Mouse (Mus musculus) kidney, embryonic 16.5 days (tissue): Measurements from ENCODE around the gene Trp53inp2. TPM values are rescaled to one million over a fixed set of nuclear protein-coding genes. Genes with fewer than 3 reads are reported as not detected.

Experiments used
- ATAC-seq: fragments of 200-750 bp; cut with Nextera tagmentation; 2 replicates; pipeline ENCODE4 v1.8.0; 2017; ENCODE audit warnings: moderate TSS enrichment; ENCODE audit not compliant: low FRiP score, low TSS enrichment
- H3K27ac ChIP-seq: fragments of 300-500 bp; sonication (generic); 2 replicates; pipeline ENCODE4 v1.5.1; 2014; ENCODE audit warnings: low read length
- H3K27me3 ChIP-seq: fragments of 300-500 bp; sonication (generic); 2 replicates; pipeline ENCODE4 v1.6.1; 2014; ENCODE audit warnings: low read length, control low read depth, mixed read lengths; ENCODE audit not compliant: insufficient read depth
- H3K36me3 ChIP-seq: fragments of 300-500 bp; sonication (generic); 2 replicates; pipeline ENCODE4 v1.6.1; 2014; ENCODE audit warnings: low read length, control low read depth, mixed read lengths; ENCODE audit not compliant: insufficient read depth
- H3K4me1 ChIP-seq: fragments of 300-500 bp; sonication (generic); 2 replicates; pipeline ENCODE4 v1.6.1; 2014; ENCODE audit warnings: low read length, control low read depth, mixed read lengths; ENCODE audit not compliant: insufficient read depth
- H3K4me2 ChIP-seq: fragments of 300-500 bp; sonication (generic); replicated peaks from 2 replicates; pipeline ENCODE4 v1.6.1; 2014; ENCODE audit warnings: low read depth, low read length
- H3K4me3 ChIP-seq: fragments of 300-500 bp; sonication (generic); 2 replicates; pipeline ENCODE4 v1.5.1; 2014; ENCODE audit warnings: mild to moderate bottlenecking, low read length
- H3K9ac ChIP-seq: fragments of 300-500 bp; sonication (generic); replicated peaks from 2 replicates; pipeline ENCODE4 v1.6.1; 2014; ENCODE audit warnings: low read length
- H3K9me3 ChIP-seq: fragments of 300-500 bp; sonication (generic); 2 replicates; pipeline ENCODE4 v1.6.1; 2016; ENCODE audit warnings: low read length, control low read depth
- WGBS: fragments of 180-500 bp; shearing (Covaris S2); extraction: QIAGEN DNeasy Blood & Tissue Kit; methylation state at CpG from one replicate; pipeline ENCODE4 v1.1.7; 2014; 5-methylcytosine and 5-hydroxymethylcytosine counted together
- polyA plus RNA-seq: library from polyadenylated mRNA; unstranded; fragments of >200 nt; fragmentation: Nextera tagmentation; extraction: Ambion mirVana; gene quantifications from 2 replicates; pipeline ENCODE4 v1.2.1, GENCODE M21; 2015

The Trp53inp2 gene
- polyA plus RNA-seq: 28.5 and 36.9 TPM in 2 replicates

DNA sequence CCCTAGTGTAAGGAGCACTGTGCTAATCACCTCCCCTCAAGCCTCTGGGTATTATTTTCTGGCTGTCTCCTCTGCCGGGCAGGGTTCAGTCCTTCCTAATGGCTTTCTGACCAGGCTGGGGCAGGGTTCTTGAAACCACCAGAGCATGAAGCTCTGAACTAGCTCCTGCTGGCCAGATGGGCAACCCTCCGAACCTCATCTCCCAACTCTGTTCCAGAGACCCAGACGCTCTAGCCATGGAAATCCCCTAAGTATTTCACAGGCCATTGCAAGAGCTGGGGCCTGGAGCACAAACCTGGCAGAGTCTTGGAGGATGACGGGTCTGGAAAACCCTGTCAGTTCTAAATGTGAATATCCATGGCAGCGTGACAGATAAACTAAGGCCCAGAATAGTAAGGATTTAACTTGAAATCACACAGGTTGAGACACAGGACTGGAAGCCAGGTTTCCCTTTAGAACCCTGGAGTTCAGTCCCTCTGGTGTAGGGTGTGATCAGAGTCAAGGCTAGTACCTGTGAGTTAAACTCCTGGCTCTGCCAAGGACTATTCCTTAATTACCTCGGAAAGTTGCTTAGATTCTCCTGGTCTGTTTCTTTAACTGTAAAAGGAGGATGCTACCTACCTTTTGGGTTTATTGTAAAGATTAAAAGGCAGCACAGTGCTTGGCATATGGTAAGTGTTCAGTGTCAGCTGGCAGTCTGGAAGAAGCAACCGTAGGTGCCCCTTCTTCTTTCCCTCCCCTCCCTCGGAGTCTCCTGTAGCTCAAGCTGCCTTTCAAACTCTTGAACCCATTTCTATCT lies at the start of gene Trp53inp2:
Gene Trp53inp2 (plus strand): TSS at position 799 of the 799 bp plus-strand sequence.
- no peaks in the 10 kb centered on the region for H3K36me3 ChIP-seq
- H3K4me3 ChIP-seq: peak within 1 kb of the TSS; percentile 96
- H3K9me3 ChIP-seq: no peaks in the 10 kb centered on the region
- H3K4me2 ChIP-seq: peak within 1 kb of the TSS; percentile 94
- peaks cover 9% of the 10 kb centered on the region; the same call in 1 of the 2 replicates for H3K27me3 ChIP-seq
- H3K9ac ChIP-seq: peak within 1 kb of the TSS; percentile 98
- 38% methylated on average over 8 of the region's 8 CpGs for WGBS
- peaks cover 21% of the 10 kb centered on the region for H3K4me1 ChIP-seq
- peak within 1 kb of the TSS; percentile 98 for H3K27ac ChIP-seq
- ATAC-seq: no peak

GRCm38 (mm10) chr2:155331351-155331750 lies 49.5 kb upstream of the Trp53inp2 start:
- Histone ChIP-seq H3K4me1 (no peaks in the 10 kb centered on the region), H3K4me2 (no peak overlapping the region), H3K36me3 (peaks cover 49% of the 10 kb centered on the region), H3K9ac (no peak overlapping the region), H3K27me3 (no peaks in the 10 kb centered on the region), H3K9me3 (no peaks in the 10 kb centered on the region), H3K27ac (no peak overlapping the region), H3K4me3 (no peak overlapping the region)
- no peak for ATAC-seq
- 80% methylated on average over 4 of the region's 4 CpGs for WGBS

DNA sequence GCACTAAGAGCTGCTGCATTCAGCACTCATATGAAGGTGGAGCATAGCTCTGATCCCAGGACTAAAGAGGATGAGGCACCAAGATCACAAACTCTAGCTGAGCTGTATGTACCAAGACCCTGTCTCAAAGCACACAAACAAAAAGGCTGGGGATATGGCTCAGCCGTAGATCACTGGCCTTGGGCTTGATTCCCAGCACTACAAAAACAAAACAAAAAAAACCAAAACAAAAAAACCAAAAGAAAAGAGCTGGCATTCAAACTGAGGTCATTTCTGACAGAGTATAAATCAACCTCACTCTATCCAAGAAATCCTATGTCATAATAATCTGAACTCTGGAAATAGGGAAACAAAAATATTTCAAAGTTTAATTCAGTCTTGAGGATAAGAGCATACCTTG lies 47.4 kb upstream of the Trp53inp2 start:
- H3K4me1 ChIP-seq: no peaks in the 10 kb centered on the region
- WGBS: 94% methylated on average over 1 of the region's 1 CpGs
- H3K36me3 ChIP-seq: peaks cover 36% of the 10 kb centered on the region
- no peaks in the 10 kb centered on the region for H3K27me3 ChIP-seq
- H3K9ac ChIP-seq: no peak overlapping the region
- H3K4me3 ChIP-seq: no peak overlapping the region
- no peak overlapping the region for H3K4me2 ChIP-seq
- ATAC-seq: no peak
- no peak overlapping the region for H3K27ac ChIP-seq
- no peaks in the 10 kb centered on the region for H3K9me3 ChIP-seq

DNA sequence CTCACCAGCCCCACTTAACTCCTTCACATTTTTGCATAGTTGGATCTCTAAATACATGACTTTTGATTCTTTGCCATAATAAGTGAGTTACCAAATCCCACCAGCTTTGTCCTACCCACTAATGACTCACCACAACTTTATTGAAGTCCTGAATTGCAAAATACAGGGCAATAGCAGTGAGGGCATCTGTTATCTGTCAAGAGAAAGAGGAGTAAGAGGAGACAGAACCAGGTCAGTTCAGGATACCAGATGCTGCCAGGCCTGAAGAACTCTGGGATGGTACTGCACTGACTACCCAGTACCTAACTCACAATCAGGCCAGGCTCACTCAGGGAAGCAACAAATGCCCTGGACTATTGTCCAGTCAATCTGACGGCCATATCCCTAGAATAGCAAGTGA lies 45.6 kb upstream of the Trp53inp2 start:
- Histone ChIP-seq H3K4me1 (no peaks in the 10 kb centered on the region), H3K27me3 (no peaks in the 10 kb centered on the region), H3K4me2 (no peak overlapping the region), H3K9me3 (no peaks in the 10 kb centered on the region), H3K9ac (no peak overlapping the region), H3K36me3 (peaks cover 29% of the 10 kb centered on the region), H3K27ac (no peak overlapping the region), H3K4me3 (no peak overlapping the region)
- ATAC-seq: no peak
- WGBS: 87% methylated on average over 1 of the region's 1 CpGs

DNA sequence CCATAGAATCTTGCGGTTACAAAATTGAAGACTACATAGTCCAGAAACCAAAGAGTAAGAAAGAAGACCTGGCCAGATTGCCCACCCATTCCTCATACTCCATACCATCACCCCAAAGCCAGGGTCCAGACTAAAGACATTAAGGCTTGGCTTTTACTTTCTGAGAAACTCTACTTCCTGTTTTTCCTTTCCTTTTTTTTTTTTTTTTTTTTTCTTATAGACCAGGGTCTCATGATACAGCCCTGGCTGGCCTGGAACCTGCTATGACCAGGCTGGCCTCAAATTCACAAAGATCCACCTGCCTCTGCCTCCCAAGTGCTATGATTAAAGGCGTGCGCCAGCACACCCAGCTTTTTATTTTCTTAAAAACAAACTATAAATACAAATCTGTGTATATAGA lies 44.6 kb upstream of the Trp53inp2 start:
- ATAC-seq: no peak
- no peaks in the 10 kb centered on the region for H3K4me1 ChIP-seq
- H3K36me3 ChIP-seq: peaks cover 23% of the 10 kb centered on the region
- H3K4me3 ChIP-seq: no peak overlapping the region
- no peaks in the 10 kb centered on the region for H3K27me3 ChIP-seq
- H3K4me2 ChIP-seq: no peak overlapping the region
- WGBS: 96% methylated on average over 3 of the region's 3 CpGs
- H3K9ac ChIP-seq: no peak overlapping the region
- H3K9me3 ChIP-seq: no peaks in the 10 kb centered on the region
- H3K27ac ChIP-seq: no peak overlapping the region

DNA sequence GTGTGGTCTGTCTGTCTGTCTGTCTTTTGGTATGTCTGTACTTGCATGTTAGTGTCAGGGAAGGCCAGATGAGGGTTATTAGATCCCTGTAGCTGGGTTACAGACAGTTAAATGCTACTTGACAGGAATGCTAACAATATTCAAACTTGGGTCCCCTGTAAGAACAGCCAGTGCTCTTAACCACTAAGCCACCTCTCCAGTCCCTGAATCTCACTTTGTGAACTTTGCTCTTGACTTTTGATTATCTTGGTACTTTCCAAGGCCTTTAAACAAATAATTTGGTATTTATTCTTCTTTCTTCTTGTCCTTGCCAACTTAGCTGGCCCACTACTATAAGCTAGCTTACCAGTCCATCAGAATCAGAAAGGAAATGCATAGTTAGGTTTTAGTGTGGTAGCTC lies 40.7 kb upstream of the Trp53inp2 start:
- H3K27me3 ChIP-seq: no peaks in the 10 kb centered on the region
- H3K9me3 ChIP-seq: no peaks in the 10 kb centered on the region
- H3K9ac ChIP-seq: no peak overlapping the region
- ATAC-seq: no peak
- no peaks in the 10 kb centered on the region for H3K4me1 ChIP-seq
- H3K36me3 ChIP-seq: peaks cover 17% of the 10 kb centered on the region
- H3K4me3 ChIP-seq: no peak overlapping the region
- no peak overlapping the region for H3K4me2 ChIP-seq
- H3K27ac ChIP-seq: no peak overlapping the region

DNA sequence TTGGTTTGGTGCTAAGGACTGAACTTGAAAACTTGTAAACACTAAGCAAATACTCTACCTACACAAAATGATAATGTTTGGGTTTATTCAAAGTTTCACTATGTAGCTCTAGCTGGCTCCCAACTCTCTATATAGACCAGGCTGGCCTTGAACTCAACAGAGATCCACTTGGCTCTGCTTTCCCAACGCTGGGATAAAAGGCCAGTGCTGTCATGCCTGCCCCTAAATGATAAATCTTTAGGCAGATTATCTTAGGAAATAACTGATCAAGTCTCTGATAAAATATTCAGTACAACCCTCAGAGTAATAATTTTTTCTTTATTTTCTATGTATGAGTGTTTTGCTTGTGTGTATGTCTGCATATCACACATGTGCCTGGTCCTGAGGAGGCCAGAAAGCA lies 34.2 kb upstream of the Trp53inp2 start:
- Histone ChIP-seq H3K36me3 (peaks cover 17% of the 10 kb centered on the region), H3K4me3 (no peak overlapping the region), H3K4me1 (no peaks in the 10 kb centered on the region), H3K9ac (no peak overlapping the region), H3K27me3 (no peaks in the 10 kb centered on the region), H3K27ac (no peak overlapping the region), H3K9me3 (no peaks in the 10 kb centered on the region), H3K4me2 (no peak overlapping the region)
- ATAC-seq: no peak
- 69% methylated on average over 1 of the region's 1 CpGs for WGBS

GRCm38 (mm10) chr2:155354402-155354801 lies 26.5 kb upstream of the Trp53inp2 start:
- WGBS: 89% methylated on average over 3 of the region's 3 CpGs

DNA sequence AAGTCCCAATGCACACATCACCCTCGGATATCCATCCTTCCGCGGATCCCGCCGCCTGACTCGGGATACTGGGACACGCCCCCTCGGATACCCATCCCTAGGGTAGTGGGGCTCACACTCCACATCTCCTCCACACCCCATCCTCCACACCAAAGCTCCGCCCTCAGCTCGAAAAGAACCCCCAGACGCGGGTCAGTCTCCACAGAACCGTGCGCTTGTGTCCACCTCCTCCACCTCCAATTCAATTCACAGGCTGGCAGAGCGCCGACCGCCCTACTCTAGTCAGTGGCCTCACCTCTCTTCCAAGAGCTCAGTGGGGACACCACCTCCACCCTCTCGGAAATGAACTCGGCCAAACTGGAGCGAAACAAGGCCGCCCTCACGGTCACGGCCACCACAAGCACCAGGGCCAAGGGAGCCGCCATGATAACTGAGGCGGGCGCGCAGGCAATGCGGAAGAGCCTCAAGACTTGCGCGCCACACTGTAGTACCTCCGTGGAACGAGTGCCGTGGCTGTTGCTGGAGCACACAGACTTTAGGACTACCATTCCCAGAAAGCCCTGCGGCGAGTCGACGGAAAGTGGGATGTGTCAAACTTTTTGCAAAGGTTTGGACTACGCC lies 23.8 kb upstream of the Trp53inp2 start, which contains the start of gene Pigu:
Gene Pigu (minus strand): TSS at position 460 of the 621 bp plus-strand sequence.
- Histone ChIP-seq H3K36me3 (no peaks in the 10 kb centered on the region), H3K27ac (peak within 1 kb of the TSS; percentile 76), H3K4me3 (peak within 1 kb of the TSS; percentile 97), H3K4me2 (peak within 1 kb of the TSS; percentile 85), H3K27me3 (no peaks in the 10 kb centered on the region), H3K9ac (peak within 1 kb of the TSS; percentile 92), H3K9me3 (no peaks in the 10 kb centered on the region), H3K4me1 (peaks cover 10% of the 10 kb centered on the region)
- ATAC-seq: peak; percentile 100
- under 1% methylated on average over 38 of the region's 38 CpGs for whole genome bisulfite sequencing

More at GRCm38 (mm10) chr2:155354402-155354801, 26.5 kb upstream of the Trp53inp2 start:
- Histone ChIP-seq H3K36me3 (no peaks in the 10 kb centered on the region), H3K4me3 (no peak overlapping the region), H3K9ac (no peak overlapping the region), H3K9me3 (no peaks in the 10 kb centered on the region), H3K27ac (no peak overlapping the region), H3K4me2 (no peak overlapping the region), H3K4me1 (peaks cover 10% of the 10 kb centered on the region), H3K27me3 (no peaks in the 10 kb centered on the region)
- ATAC-seq: no peak
